Mouse (Mus musculus) CH12.LX (cell line): Measurements from ENCODE around the gene Hist1h2bn. TPM values are rescaled to one million over a fixed set of nuclear protein-coding genes. Genes with fewer than 3 reads are reported as not detected.
"Not testable (repeated sequence)": the region's sequence is repeated elsewhere in the genome, so short reads cannot be mapped to it uniquely, and the experiment has no call there.

Experiments used
- DNase-seq: peaks from one replicate; pipeline ENCODE4 v3.0.0-alpha.2; 2013; ENCODE audit errors: extremely low read depth
- H3K27ac ChIP-seq: 2 replicates; pipeline ENCODE4 v1.5.1; 2012; ENCODE audit warnings: low read depth, mild to moderate bottlenecking, control low read depth, moderate library complexity; ENCODE audit not compliant: insufficient read depth
- H3K27me3 ChIP-seq: replicated peaks from 2 replicates; pipeline ENCODE3; 2012; ENCODE audit warnings: inconsistent platforms
- H3K36me3 ChIP-seq, 2 experiments: replicated peaks in 1 of 2; 2 replicates each; pipeline versions ENCODE3 to v1.6.1; 2012; ENCODE audit warnings: inconsistent platforms in 1 of 2, low read length in 1 of 2, mild to moderate bottlenecking in 1 of 2, mixed read lengths in 1 of 2, moderate library complexity in 1 of 2; ENCODE audit not compliant: control insufficient read depth in 1 of 2, insufficient read depth in 1 of 2
- H3K4me1 ChIP-seq, 2 experiments: 2 replicates each; pipeline ENCODE4 v1.6.1; 2012; ENCODE audit warnings: inconsistent platforms in 1 of 2, moderate library complexity in 1 of 2; ENCODE audit not compliant: insufficient read depth in 2 of 2, control insufficient read depth in 1 of 2
- H3K4me2 ChIP-seq: 2 replicates; pipeline ENCODE4 v1.6.1; 2012; ENCODE audit warnings: low read depth, mild to moderate bottlenecking, control low read depth; ENCODE audit not compliant: poor library complexity, insufficient read depth, severe bottlenecking
- H3K4me3 ChIP-seq, 3 experiments: fragments of 150-350 bp in 1 of 3; sonication (generic) in 1 of 3; replicated peaks in 1 of 3; 2 replicates each; pipeline versions ENCODE3 to v1.5.1; 2011 to 2012; ENCODE audit warnings: low read depth in 2 of 3, low read length in 2 of 3, mild to moderate bottlenecking in 2 of 3, moderate library complexity in 2 of 3, control low read depth in 1 of 3, improper control_type of control experiment in 1 of 3, inconsistent platforms in 1 of 3, mixed read lengths in 1 of 3; ENCODE audit not compliant: poor library complexity in 1 of 3
- H3K79me2 ChIP-seq: replicated peaks from 2 replicates; pipeline ENCODE4 v1.6.1; 2012; ENCODE audit warnings: mild to moderate bottlenecking, moderate library complexity; ENCODE audit not compliant: control insufficient read depth, poor library complexity, insufficient read depth, severe bottlenecking; ENCODE audit errors: extremely low read depth
- H3K9ac ChIP-seq: 2 replicates; pipeline ENCODE4 v1.6.1; 2012; ENCODE audit warnings: low read depth, mild to moderate bottlenecking, control low read depth, moderate library complexity; ENCODE audit not compliant: insufficient read depth
- H3K9me3 ChIP-seq: replicated peaks from 2 replicates; pipeline ENCODE3; 2012; ENCODE audit warnings: low read length, inconsistent platforms, mixed read lengths
- ELF1 ChIP-seq: IDR thresholded peaks from 2 replicates; pipeline ENCODE4 v1.6.1; 2014; ENCODE audit warnings: low read depth, mild to moderate bottlenecking, inconsistent platforms, low read length, improper control_type of control experiment
- EP300 ChIP-seq: IDR thresholded peaks from 2 replicates; pipeline ENCODE4 v1.6.1; 2011; ENCODE audit warnings: low read length, improper control_type of control experiment
- ETS1 ChIP-seq: conservative IDR thresholded peaks from 2 replicates; pipeline ENCODE4 v1.6.1; 2012; ENCODE audit warnings: low read depth, mild to moderate bottlenecking, inconsistent platforms, low read length, improper control_type of control experiment, moderate library complexity
- GABPA ChIP-seq: IDR thresholded peaks from 2 replicates; pipeline ENCODE4 v1.6.1; 2012; ENCODE audit warnings: low read depth, low read length, improper control_type of control experiment, inconsistent platforms; ENCODE audit not compliant: insufficient replicate concordance
- HCFC1 ChIP-seq: IDR thresholded peaks from 2 replicates; pipeline ENCODE4 v1.6.1; 2012; ENCODE audit warnings: low read depth, mild to moderate bottlenecking, inconsistent platforms, low read length, improper control_type of control experiment
- JUND ChIP-seq: conservative IDR thresholded peaks from 2 replicates; pipeline ENCODE4 v1.6.1; 2011; ENCODE audit warnings: low read depth, low read length, improper control_type of control experiment
- MAX ChIP-seq: IDR thresholded peaks from 2 replicates; pipeline ENCODE4 v1.6.1; 2011; ENCODE audit warnings: low read length, improper control_type of control experiment
- MAZ ChIP-seq: IDR thresholded peaks from 2 replicates; pipeline ENCODE4 v1.6.1; 2012; ENCODE audit warnings: low read depth, mild to moderate bottlenecking, inconsistent platforms, low read length, improper control_type of control experiment, moderate library complexity
- MYC ChIP-seq: IDR thresholded peaks from 2 replicates; pipeline ENCODE4 v1.6.1; 2011; ENCODE audit warnings: low read depth, mild to moderate bottlenecking, improper control_type of control experiment, low read length
- PAX5 ChIP-seq: IDR thresholded peaks from 2 replicates; pipeline ENCODE4 v1.6.1; 2012; ENCODE audit warnings: low read length, inconsistent platforms, mixed read lengths
- POLR2A ChIP-seq: IDR thresholded peaks from 2 replicates; pipeline ENCODE4 v1.6.1; 2011; ENCODE audit warnings: low read depth, mild to moderate bottlenecking, improper control_type of control experiment, low read length
- POLR2AphosphoS2 ChIP-seq: IDR thresholded peaks from 2 replicates; pipeline ENCODE4 v1.6.1; 2011; ENCODE audit warnings: low read depth, low read length, improper control_type of control experiment
- RAD21 ChIP-seq: IDR thresholded peaks from 2 replicates; pipeline ENCODE4 v1.6.1; 2011; ENCODE audit warnings: low read depth, mild to moderate bottlenecking, low read length, improper control_type of control experiment, moderate library complexity
- TBP ChIP-seq: conservative IDR thresholded peaks from 2 replicates; pipeline ENCODE4 v1.6.1; 2011; ENCODE audit warnings: low read depth, low read length, improper control_type of control experiment
- ZKSCAN1 ChIP-seq: IDR thresholded peaks from 2 replicates; pipeline ENCODE4 v1.6.1; 2012; ENCODE audit warnings: low read depth, inconsistent platforms, low read length, improper control_type of control experiment, borderline replicate concordance
- dilution Hi-C: fragments of 300-500 bp; cut with MboI; formaldehyde crosslinking; loops from 2 replicates; pipeline ENCODE4 v1.14.3; 2020; ENCODE audit warnings: low sequenced_read_pairs; ENCODE audit not compliant: extremely low pct_unique_long_range_greater_than_20kb, extremely low pct_ligation_motif_present
- in situ Hi-C: fragments of 300-500 bp; cut with MboI; formaldehyde crosslinking; loops from 3 replicates; pipeline ENCODE4 v1.14.3; 2019; ENCODE audit warnings: low sequenced_read_pairs, low pct_ligation_motif_present, low pct_unique_long_range_greater_than_20kb, mixed read lengths
- polyA plus RNA-seq: library from polyadenylated mRNA; unstranded; fragments of >175 nt; gene quantifications from 2 replicates; pipeline ENCODE4 v1.2.1, GENCODE M21; 2012; ENCODE audit warnings: low read depth; ENCODE audit not compliant: insufficient read length
- total RNA-seq, 2 experiments: library from RNA; depleted of rRNA; stranded (reverse); fragments of 300-350 nt in 1 of 2; fragments of >200 nt in 1 of 2; gene quantifications; 2 replicates each; pipeline ENCODE4 v1.2.3; 2012 to 2014

The Hist1h2bn gene
- total and polyA plus RNA-seq, 3 experiments = 2.6 to 1,563 (median 24.0) TPM

GRCm38 (mm10) chr13:21789925-21790324, 36.0 kb downstream of the Hist1h2bn start:
- in situ Hi-C loops = no loop called here

GRCm38 (mm10) chr13:21790601-21791283, 36.8 kb downstream of the Hist1h2bn start:
- TF ChIP-seq EP300 (no peak), HCFC1 (no peak), GABPA (no peak)
- H3K79me2 ChIP-seq = no peaks in the 10 kb centered on the region
- dilution Hi-C loops = no loop called here
- H3K36me3 ChIP-seq = no peaks in the 10 kb centered on the region
- no peaks in the 10 kb centered on the region for H3K27me3 ChIP-seq
- no peak overlapping the region for H3K4me2 ChIP-seq
- H3K9ac ChIP-seq = no peak overlapping the region
- H3K9me3 ChIP-seq = no peaks in the 10 kb centered on the region
- H3K4me1 ChIP-seq = peaks cover 0 to 14% of the 10 kb centered on the region in 2 experiments; a peak in 2 of 4 replicates
- H3K27ac ChIP-seq = no peak overlapping the region
- in situ Hi-C loops = no loop called here
- DNase-seq = no peak
- no peak overlapping the region for H3K4me3 ChIP-seq

More at GRCm38 (mm10) chr13:21789925-21790324, 36.0 kb downstream of the Hist1h2bn start:
- dilution Hi-C loops = no loop called here
- H3K36me3 ChIP-seq = no peaks in the 10 kb centered on the region
- no peaks in the 10 kb centered on the region for H3K9me3 ChIP-seq
- H3K27ac ChIP-seq = no peak overlapping the region
- TF ChIP-seq POLR2AphosphoS2 (no peak), RAD21 (no peak), PAX5 (no peak), ELF1 (no peak), MAX (no peak), JUND (no peak), MAZ (no peak), ETS1 (no peak), POLR2A (no peak), ZKSCAN1 (no peak), MYC (no peak)
- H3K4me1 ChIP-seq = peaks cover 0 to 21% of the 10 kb centered on the region in 2 experiments; a peak in 2 of 4 replicates
- DNase-seq = no peak
- no peak overlapping the region for H3K4me2 ChIP-seq
- no peak overlapping the region for H3K9ac ChIP-seq
- no peaks in the 10 kb centered on the region for H3K79me2 ChIP-seq
- no peak overlapping the region for H3K4me3 ChIP-seq
- H3K27me3 ChIP-seq = no peaks in the 10 kb centered on the region

GRCm38 (mm10) chr13:21795584-21795983, 41.7 kb downstream of the Hist1h2bn start:
- TF ChIP-seq TBP = peak; percentile 71; the same call in 1 of the 2 replicates
- TF ChIP-seq PAX5 = no peak
- in situ Hi-C loops (no loop called here), dilution Hi-C loops (no loop called here)
- Histone ChIP-seq H3K9me3 (no peaks in the 10 kb centered on the region), H3K36me3 (no peaks in the 10 kb centered on the region), H3K4me2 (no peak overlapping the region), H3K4me3 (no peak overlapping the region), H3K9ac (no peak overlapping the region), H3K4me1 (peaks cover 0 to 3% of the 10 kb centered on the region in 2 experiments; a peak in 1 of 4 replicates), H3K79me2 (no peaks in the 10 kb centered on the region), H3K27me3 (no peaks in the 10 kb centered on the region), H3K27ac (no peak overlapping the region)
- no peak for DNase-seq

DNA sequence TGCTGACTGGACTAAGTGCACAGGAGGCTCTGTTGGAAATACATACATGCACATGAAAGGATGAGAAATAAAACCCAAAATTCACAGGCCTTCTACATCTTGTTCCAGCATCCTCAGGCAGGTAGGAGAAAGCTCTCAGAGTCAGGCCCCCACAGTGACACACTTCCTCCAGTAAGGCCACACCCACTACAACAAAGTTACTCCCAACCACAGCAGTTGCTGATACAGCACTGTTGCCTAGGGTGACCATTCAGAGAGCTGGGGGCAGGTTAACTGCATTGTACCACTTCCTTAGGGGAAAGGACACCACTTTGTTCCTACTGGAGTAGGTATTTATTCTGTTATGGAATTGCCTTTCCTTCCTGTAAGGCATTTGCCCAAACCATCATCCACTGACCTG, 43.2 kb downstream of the Hist1h2bn start:
- H3K36me3 ChIP-seq, H3K4me3 ChIP-seq, DNase-seq, H3K4me2 ChIP-seq, H3K79me2 ChIP-seq, H3K9me3 ChIP-seq, H3K27me3 ChIP-seq, H3K4me1 ChIP-seq, in situ Hi-C loops, H3K27ac ChIP-seq, dilution Hi-C loops, H3K9ac ChIP-seq: not testable (repeated sequence)
